Mouse (Mus musculus) ES-E14 (cell line): ENCODE measurements at regions not wholly inside any gene's neighbourhood (a gene's known extent, or its start where the extent isn't known, plus 50 kb on each side); places are given as distances from the start of the nearest gene placed in this dataset.

Experiments
- DNase-seq: peaks from one replicate; pipeline ENCODE4 v3.0.0-alpha.2; 2013; ENCODE audit warnings: low read depth, low spot score
- H3K27ac ChIP-seq: 2 replicates; pipeline ENCODE4 v1.5.1; 2012; ENCODE audit warnings: low read depth, mild to moderate bottlenecking, low read length, moderate library complexity, mixed read lengths; ENCODE audit not compliant: poor library complexity, insufficient read depth, severe bottlenecking
- H3K36me3 ChIP-seq: 2 replicates; pipeline ENCODE4 v1.6.1; 2012; ENCODE audit warnings: mild to moderate bottlenecking, low read length, moderate library complexity, mixed read lengths; ENCODE audit not compliant: control insufficient read depth, poor library complexity, insufficient read depth, severe bottlenecking
- H3K4me1 ChIP-seq, 2 experiments: fragments of 150-350 bp in 1 of 2; sonication (generic) in 1 of 2; 2 replicates each; pipeline ENCODE4 v1.6.1; 2012; ENCODE audit warnings: low read length in 2 of 2, mild to moderate bottlenecking in 1 of 2, mixed read lengths in 1 of 2; ENCODE audit not compliant: control insufficient read depth in 2 of 2, insufficient read depth in 2 of 2, poor library complexity in 1 of 2
- H3K4me3 ChIP-seq, 2 experiments: fragments of 150-350 bp in 1 of 2; sonication (generic) in 1 of 2; 2 replicates each; pipeline ENCODE4 v1.5.1; 2012; ENCODE audit warnings: low read length in 2 of 2, low read depth in 1 of 2, mild to moderate bottlenecking in 1 of 2, mixed read lengths in 1 of 2; ENCODE audit not compliant: insufficient read depth in 1 of 2, poor library complexity in 1 of 2, severe bottlenecking in 1 of 2
- H3K9ac ChIP-seq: 2 replicates; pipeline ENCODE4 v1.6.1; 2012; ENCODE audit warnings: low read depth, mild to moderate bottlenecking, low read length, mixed read lengths; ENCODE audit not compliant: poor library complexity, insufficient read depth, severe bottlenecking
- H3K9me3 ChIP-seq: fragments of 150-350 bp; sonication (generic); 2 replicates; pipeline ENCODE4 v1.6.1; 2012; ENCODE audit warnings: low read depth, mild to moderate bottlenecking, low read length; ENCODE audit not compliant: control insufficient read depth, insufficient read depth
- CHD2 ChIP-seq: IDR thresholded peaks from 2 replicates; pipeline ENCODE4 v1.6.1; 2014; ENCODE audit warnings: mild to moderate bottlenecking, low read depth, low read length, inconsistent platforms
- HCFC1 ChIP-seq: IDR thresholded peaks from 2 replicates; pipeline ENCODE4 v1.6.1; 2012; ENCODE audit warnings: low read length, inconsistent platforms, borderline replicate concordance; ENCODE audit not compliant: insufficient read depth
- MAFK ChIP-seq: IDR thresholded peaks from 2 replicates; pipeline ENCODE4 v1.6.1; 2014; ENCODE audit warnings: mild to moderate bottlenecking, low read depth, low read length, inconsistent platforms; ENCODE audit not compliant: insufficient read depth
- ZC3H11A ChIP-seq: IDR thresholded peaks from 2 replicates; pipeline ENCODE4 v1.6.1; 2012; ENCODE audit warnings: low read depth, mild to moderate bottlenecking, inconsistent platforms, low read length, borderline replicate concordance
- ZNF384 ChIP-seq: IDR thresholded peaks from 2 replicates; pipeline ENCODE4 v1.6.1; 2012; ENCODE audit warnings: low read depth, low read length, inconsistent platforms
- in situ Hi-C, 2 experiments: fragments of 600-800 bp; cut with MboI; formaldehyde crosslinking; loops; one replicate each; pipeline ENCODE4 v1.15.1; 2025; ENCODE audit warnings: low sequenced_read_pairs in 2 of 2, inconsistent platforms in 1 of 2; ENCODE audit not compliant: unreplicated experiment in 2 of 2

DNA sequence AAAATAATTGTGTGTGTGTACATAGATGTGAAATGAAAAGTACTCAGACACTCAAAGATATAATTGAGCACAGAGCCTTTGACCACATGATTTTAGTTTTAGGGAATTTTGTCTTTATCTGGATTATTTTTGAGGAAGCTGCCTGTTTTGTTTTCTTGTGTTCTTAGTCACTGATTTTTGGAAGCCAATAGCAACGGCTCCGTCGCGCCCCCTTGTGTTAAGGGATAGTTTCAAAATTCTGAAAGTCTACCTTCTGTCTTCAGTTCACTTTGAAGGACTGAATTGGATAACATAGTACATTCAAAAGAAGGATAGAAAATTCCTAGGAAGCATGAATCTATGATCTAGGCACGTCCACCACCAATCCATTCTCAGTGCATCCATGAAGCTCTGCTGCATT, 185.8 kb upstream of the Sash1 start:
- Histone ChIP-seq H3K4me3 (no peak overlapping the region), H3K9ac (no peak overlapping the region), H3K9me3 (no peaks in the 10 kb centered on the region), H3K27ac (no peak overlapping the region), H3K4me1 (no peaks in the 10 kb centered on the region), H3K36me3 (no peaks in the 10 kb centered on the region)
- DNase-seq, result no peak
- no peak for TF ChIP-seq HCFC1
- TF ChIP-seq ZC3H11A, result peak; percentile 58; the same call in 1 of the 2 replicates
- in situ Hi-C loops, result no loop called here

DNA sequence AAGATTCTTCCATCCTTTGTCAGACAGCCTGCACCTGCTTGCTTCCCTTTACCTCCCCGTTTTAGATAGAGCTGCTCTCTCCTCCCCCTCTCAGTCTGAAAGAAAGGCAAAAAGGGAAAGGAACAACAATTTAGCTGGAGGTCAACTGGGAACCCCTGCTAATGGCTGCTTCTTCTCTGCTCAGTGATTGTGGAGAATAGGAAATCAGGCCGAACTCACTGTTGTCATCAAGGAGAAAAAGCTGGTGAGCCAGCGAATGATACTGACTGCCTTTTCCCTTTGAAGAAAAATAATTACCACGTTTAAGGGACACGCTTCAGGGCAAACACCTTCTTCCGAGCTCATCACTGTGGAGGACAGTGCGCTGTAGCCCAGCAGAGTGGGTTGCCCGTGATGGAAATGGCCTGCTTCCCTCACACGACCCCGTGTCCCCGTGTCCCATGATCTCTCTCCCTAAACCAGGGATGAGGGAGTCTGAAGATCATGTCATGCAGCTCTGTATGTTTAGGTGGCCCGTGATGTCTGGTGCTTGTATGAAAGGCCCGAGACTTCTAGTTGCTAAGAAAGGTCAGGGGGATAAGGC, 183.8 kb upstream of the Sash1 start:
- Histone ChIP-seq H3K9me3 (no peaks in the 10 kb centered on the region), H3K27ac (no peak overlapping the region), H3K36me3 (no peaks in the 10 kb centered on the region), H3K9ac (no peak overlapping the region), H3K4me3 (no peak overlapping the region), H3K4me1 (no peaks in the 10 kb centered on the region)
- TF ChIP-seq MAFK (no peak), CHD2 (no peak), HCFC1 (no peak), ZC3H11A (no peak), ZNF384 (no peak)
- in situ Hi-C loops, result no loop called here
- no peak for DNase-seq

DNA sequence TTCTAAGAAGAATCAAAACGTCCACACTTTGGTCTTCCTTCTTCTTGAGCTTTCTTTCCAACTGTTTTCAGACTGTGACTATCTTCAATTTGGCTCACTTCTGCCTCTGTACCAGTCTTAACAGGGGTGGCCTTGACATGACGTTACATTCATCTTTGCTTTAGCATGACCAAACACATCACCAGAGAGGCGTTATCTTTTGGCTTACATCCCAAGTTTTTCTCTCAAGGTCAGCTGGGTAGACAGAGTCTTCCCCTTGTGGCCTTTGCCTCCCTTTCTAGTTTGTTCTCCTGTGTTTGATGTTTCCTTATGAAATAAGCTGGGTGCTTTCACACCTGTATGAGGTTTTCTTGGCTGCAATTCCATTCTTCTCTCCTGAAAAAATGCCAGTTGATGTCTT, 180.7 kb upstream of the Sash1 start:
- H3K4me1 ChIP-seq, result no peaks in the 10 kb centered on the region
- H3K27ac ChIP-seq, result no peak overlapping the region
- no peak overlapping the region for H3K9ac ChIP-seq
- DNase-seq, result no peak
- no peak overlapping the region for H3K4me3 ChIP-seq
- H3K36me3 ChIP-seq, result no peaks in the 10 kb centered on the region
- no peaks in the 10 kb centered on the region for H3K9me3 ChIP-seq
- in situ Hi-C loops, result no loop called here
- TF ChIP-seq ZC3H11A (no peak), ZNF384 (no peak), CHD2 (no peak), MAFK (no peak), HCFC1 (no peak)

DNA sequence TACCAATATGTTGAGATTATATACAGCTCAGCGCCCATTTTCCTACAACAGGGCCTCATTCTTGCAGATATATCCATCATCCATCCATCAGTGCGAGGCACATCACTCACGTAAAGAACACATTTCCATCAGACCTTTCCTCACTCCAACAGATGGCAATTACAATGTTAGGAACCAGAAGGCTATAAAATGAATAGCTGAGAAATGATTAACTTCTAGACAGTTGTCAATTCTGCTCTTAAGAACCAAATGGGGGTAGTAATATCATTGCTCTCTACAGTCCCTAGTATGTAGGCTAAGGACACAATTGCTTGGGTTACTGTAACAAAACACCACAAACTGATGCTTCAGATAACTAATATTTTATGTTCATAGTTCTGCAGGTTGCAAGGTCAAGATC, 176.1 kb upstream of the Sash1 start:
- in situ Hi-C loops, result no loop called here

DNA sequence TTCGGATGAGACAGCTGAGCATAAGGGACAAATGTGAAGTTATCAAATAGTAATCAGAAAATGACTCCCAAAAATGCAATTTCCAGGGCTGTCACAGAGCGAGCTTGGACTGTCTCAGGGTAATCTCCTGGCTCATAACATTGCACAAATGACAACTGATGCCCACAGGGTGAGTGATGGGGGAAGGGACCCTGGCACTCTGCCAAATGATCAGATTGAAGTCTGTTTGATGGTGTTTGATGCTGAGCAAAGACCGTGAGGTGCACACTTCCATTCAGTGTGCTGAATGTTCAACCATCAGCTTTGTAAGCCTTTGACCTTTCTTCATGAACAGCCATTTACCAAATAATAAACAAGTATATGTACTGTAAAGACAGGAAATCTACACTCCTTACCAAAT, 169.4 kb upstream of the Sash1 start:
- DNase-seq, result no peak
- in situ Hi-C loops, result no loop called here
- H3K27ac ChIP-seq, result no peak overlapping the region
- no peaks in the 10 kb centered on the region for H3K9me3 ChIP-seq
- no peak overlapping the region for H3K9ac ChIP-seq
- no peaks in the 10 kb centered on the region for H3K4me1 ChIP-seq
- no peak overlapping the region for H3K4me3 ChIP-seq
- no peaks in the 10 kb centered on the region for H3K36me3 ChIP-seq
- TF ChIP-seq CHD2 (no peak), MAFK (no peak), ZC3H11A (no peak), ZNF384 (no peak), HCFC1 (no peak)

More for the DNA sequence above, 176.1 kb upstream of the Sash1 start:
- no peak overlapping the region for H3K27ac ChIP-seq
- no peaks in the 10 kb centered on the region for H3K4me1 ChIP-seq
- no peak overlapping the region for H3K9ac ChIP-seq
- DNase-seq, result no peak
- H3K4me3 ChIP-seq, result no peak overlapping the region
- TF ChIP-seq CHD2, result no peak
- TF ChIP-seq ZNF384, result no peak
- TF ChIP-seq HCFC1, result no peak
- TF ChIP-seq MAFK, result no peak
- no peaks in the 10 kb centered on the region for H3K36me3 ChIP-seq
- H3K9me3 ChIP-seq, result no peaks in the 10 kb centered on the region
